Mouse (Mus musculus) mesoderm, embryonic 11.5 days (tissue): ENCODE measurements around the gene Gtse1.
"Not testable (repeated sequence)": the region's sequence is repeated elsewhere in the genome, so short reads cannot be mapped to it uniquely, and the experiment has no call there.

Experiments
- DNase-seq: peaks from one replicate; pipeline ENCODE4 v3.0.0-alpha.2; 2012; ENCODE audit warnings: low read depth, low spot score

Gtse1 gene

GRCm38 (mm10) chr15:85859490-85860031 is at the start of gene Gtse1:
Gtse1 (plus strand) TSS chr15:85859745.
- peak; percentile 95 for DNase-seq

- no peak for DNase-seq
Observed at GRCm38 (mm10) chr15:85810462-85810805, 49.1 kb upstream of the Gtse1 start.

DNA sequence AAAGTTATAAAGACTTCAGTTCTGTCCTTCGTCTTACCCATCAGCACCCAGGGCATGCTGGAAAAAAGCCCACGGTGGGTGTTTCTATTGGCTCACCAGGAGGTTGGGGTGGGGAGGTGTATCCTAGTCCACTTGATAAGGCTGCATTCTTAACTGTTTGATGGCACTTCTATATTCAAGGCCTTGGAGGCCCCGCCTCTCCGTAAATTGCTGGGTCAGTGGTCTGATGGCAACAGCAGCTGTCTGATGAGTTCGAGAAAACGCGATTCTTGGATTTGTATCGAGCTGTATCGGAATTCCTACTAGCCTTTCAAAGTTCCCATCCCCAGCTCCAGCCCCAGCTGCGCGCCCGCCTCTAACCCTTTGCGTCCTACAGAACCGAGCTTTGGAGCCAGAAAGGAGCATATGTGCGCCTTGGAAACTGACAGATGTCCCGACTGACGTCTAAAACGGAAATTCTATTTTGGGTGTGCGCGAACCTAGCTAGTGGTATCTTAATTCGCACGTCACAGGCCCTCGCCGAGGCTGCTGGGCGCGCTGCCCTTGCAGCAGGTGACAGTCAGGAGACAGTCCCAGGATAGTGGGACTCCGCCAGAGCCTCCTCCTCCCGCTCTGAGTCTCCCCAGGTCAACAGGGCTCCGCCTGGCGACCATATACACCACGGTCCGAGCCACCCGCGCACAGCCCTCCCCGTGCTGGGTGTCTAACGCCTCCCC is 48.6 kb upstream of the Gtse1 start:
- DNase-seq: peak; percentile 37

DNA sequence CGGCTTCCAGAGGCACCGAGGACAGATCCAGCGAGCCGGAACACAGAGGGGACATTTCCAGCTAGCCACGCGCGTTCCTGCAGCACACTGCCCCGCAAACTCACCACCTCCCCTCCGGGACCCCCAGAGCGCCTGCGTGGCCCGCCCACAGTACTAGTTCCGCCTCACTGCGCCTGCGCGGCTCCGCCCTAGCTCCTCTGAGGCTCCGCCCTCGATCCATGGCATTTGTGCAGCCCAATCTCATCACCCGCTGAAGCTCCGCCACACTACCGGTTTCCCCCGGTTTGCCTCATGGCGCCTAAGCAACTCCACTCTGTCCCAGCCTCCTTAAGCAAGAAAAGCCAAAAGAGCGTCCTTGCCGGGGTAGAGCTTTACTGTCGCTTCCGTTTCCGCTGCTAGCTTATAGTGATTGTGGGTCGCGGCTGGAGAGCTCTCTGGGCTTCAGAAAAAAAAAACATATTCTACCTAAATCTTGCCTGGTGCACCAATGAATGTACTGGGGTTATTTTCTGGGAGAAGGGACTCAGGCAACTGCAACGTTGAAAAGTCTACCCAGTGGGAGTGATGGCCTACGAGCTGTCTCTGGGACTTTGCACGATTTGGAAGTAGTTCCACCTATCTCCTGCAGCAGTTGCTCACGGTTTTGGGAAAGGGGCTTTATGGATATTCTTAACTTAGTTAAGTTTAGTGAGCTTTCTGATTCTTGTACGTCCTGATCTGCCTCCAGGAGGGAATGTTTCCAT is 47.8 kb upstream of the Gtse1 start, which contains the start of gene Cdpf1:
Gene Cdpf1 (minus strand): TSS at position 163 of the 743 bp plus-strand sequence.
- peak; percentile 97 for DNase-seq

DNA sequence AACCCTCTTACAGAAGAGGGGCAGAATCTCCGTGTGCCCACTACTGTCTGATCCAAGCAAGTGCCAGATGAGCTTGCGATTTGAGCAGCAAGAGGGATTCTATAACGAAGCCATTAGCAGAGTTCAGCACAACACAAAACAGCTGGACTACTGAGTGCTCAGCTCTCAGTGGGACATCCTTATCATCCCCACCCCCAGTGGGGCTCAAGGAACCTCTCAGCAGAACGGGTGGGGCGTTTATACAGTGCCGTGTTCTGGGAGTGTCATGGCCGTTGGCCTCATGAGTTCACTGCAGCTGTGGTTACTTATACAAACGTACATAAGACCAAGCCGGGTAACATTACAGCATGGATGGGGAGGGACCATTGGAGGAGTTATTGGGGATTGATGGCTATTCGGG is 46.1 kb upstream of the Gtse1 start:
- DNase-seq: no peak

- DNase-seq: peak; percentile 24
Observed at GRCm38 (mm10) chr15:85821203-85822010, 38.1 kb upstream of the Gtse1 start, which contains the start of gene Pkdrej. Pkdrej (minus strand) TSS chr15:85821734.

DNA sequence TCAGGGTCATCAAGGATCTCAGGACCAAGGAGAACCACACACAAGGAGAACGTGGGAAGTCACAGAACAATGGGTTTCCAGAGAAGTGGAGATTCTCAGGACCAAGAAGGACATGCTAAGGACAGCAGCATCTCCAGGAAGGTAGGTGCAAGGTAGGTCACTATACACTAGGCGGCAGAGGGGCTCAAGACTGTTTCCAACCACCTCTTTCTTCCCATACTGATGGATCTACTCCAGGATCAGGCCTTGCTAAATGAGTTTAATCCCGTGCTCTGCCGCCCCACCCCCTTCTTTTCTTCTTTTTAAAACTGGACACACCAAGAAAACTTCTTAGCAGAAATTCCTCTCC is 37.6 kb upstream of the Gtse1 start:
- DNase-seq: peak; percentile 19

GRCm38 (mm10) chr15:85826676-85827075 is 32.9 kb upstream of the Gtse1 start:
- no peak for DNase-seq

DNA sequence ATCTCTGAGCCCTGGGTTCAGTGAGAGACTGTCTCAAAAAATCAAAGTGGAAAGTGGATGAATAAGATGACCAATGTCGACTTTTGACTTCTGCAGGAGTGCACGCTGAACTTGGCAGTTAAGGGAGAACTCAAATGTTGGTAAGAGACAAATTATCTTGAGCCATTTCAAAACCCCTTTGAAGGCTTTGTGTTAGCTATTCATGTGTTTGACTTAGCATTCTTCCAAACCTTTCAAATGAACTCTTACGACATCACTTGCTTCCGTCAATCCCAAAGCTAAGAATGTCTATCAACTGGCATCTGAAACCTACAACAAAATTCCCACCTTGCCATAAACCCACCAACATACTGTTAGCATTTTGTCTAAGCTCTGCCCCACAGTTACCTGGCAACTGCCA is 31.5 kb upstream of the Gtse1 start:
- DNase-seq: no peak

DNA sequence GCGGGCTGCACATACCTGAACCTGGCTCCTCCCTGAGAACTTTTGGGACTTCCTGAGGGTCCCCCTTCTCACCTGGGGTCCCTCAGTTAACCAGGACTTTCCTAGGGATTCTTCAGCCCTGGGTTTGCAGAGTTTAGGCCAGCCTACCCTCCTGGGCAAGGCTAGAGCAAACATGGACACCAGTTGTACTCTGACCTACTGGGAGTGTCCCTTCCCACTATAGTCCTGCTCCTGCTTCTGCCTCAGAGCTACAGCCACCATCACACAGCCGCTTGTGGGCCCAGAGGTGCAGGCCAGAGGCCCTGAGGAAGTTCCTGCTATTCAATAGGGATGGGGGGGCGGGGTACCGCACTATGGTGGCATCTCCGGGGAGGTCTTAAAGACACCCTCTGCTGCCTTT is 30.1 kb upstream of the Gtse1 start:
- no peak for DNase-seq

DNA sequence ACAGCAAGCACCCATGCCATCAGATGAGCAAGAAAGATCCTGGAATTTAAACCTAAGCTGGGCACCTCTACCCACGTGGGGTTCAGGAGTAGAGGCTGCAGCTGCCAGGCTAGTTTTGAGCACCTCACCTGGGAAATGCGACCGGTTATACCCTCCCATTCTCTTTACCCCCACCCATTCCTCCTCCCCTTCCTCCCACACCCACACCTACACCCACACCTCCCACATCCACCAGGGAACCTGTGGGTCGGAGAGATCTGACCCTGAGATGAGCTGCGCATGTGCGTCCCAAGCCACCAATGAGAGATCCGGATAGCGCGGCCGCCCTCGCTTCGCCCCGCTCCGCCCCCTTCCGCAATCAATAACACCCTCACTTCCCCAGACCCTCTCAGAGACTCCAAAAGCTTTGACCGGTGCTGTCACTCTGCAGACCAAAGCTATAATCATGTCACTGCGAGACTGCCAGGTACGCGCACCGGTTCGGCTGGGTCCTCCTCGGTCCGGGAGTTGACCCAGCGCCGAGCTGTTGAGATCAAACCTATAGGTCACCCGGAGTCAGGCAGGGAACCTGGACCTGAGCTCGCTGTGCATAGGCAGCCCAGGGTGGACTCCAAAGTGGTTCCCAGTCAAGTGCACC is 27.5 kb upstream of the Gtse1 start, which contains the start of gene Ttc38:
Gene Ttc38 (plus strand): TSS at position 353 of the 637 bp plus-strand sequence.
- DNase-seq: peak; percentile 77

DNA sequence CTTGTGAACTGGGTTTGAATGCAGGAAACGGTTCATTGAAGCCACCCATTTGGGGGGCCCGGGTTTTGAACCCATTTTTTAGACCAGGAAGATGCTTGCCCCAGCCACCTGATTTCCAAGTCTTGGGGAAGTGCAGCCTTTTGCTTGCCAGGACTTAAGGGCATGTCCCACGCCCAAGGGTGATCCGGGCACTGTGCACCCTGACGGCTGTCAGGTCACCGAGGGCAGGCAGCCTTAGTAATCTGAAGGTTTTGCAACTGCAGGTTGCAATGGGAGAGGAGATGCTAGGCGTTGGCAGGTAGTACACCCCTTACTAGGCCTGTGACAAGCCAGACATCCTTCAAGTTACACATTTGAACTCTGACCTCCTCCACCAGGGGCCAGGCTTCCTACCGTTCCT is 26.9 kb upstream of the Gtse1 start:
- DNase-seq: no peak

DNA sequence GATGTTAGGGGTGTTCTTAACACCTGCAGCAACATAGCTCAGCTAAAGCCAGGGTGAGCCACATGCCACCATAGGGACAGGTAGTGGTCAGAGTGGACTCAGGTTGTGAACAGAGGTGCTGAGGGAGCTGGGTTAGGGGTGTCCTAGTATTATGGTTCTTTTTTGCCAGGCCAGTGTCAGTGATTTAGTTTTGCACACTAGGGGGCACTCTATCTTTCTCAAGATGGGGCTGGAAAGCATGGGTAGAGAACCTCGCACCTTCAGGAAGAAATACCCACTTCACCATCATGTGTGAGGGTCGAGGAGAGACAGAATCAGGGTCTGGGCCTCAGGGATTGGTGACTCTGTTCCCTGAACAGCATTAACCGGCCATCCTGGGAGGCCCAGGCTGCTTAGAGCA is 24.2 kb upstream of the Gtse1 start:
- no peak for DNase-seq

DNA sequence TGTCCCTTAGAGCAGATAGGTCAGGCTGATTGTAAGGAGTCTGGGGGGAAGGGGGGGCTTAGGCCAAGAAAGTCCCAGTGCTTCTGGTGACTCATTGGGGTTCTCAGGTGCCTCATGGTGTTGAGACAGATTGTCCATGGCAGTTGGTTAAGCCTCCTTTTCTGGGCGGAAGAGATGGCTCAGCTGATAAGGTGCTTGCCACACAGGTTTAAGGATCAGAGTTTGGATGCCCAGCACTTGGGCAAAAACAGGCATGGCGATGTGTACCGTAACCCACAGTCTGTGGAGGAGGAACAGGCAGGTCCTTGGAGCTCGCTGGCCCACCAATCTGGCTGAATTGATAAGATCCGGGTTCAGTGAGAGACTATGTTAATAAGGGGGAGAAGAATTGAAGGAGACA is 22.7 kb upstream of the Gtse1 start:
- no peak for DNase-seq

GRCm38 (mm10) chr15:85840983-85841382 is 18.6 kb upstream of the Gtse1 start:
- DNase-seq: peak; percentile 43

GRCm38 (mm10) chr15:85841796-85842360 is 17.7 kb upstream of the Gtse1 start:
- DNase-seq: no peak

DNA sequence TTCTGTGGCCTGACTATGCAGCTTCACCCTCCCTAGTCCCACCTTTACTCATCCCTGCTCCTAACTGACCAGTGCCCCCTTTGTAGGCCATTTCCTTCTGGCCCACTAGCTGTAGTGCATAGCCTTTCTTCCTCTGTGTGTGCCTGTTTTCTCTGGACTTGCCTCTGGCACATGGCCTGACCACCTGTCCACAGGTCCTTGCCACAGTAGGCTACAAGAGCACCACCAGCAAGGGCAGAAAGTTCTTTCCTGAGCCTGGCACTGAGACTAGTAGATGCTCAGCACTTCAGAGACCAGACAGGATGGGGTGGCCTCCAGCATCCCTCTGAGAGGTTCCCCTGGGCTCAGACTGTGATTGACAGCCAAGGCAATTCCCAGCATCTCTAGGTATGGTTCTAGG is 14.5 kb upstream of the Gtse1 start:
- DNase-seq: no peak

GRCm38 (mm10) chr15:85851656-85852392 is 7.7 kb upstream of the Gtse1 start:
- DNase-seq: no peak

- DNase-seq: no peak
Observed at GRCm38 (mm10) chr15:85858980-85859489, 510 bp upstream of the Gtse1 start.

DNA sequence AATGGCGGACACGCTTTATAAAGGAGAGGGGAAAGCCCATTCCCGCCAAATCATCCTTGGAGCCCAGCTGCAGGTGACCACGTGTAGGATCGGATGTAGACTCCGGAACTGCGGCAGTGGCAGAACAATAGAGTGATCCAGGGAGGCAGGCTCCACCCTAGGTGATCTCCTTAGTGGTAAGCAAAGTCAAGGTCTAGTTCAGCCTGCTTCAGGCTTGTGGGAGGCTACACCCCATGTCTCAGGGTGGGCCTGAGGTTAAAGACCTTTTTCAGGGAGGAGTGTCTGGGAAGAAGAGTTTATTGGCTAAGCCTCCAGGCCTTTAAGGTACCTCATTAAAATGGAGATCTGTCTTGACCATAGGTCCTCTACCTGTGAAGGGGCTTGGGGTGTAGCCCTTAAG is 6.4 kb downstream of the Gtse1 start:
- DNase-seq: not testable (repeated sequence)
